Mouse (Mus musculus) brain, embryonic 14.5 days (tissue): ENCODE data around the gene Gm39566.
A peak's percentile ranks its signal among the peaks of the same experiment; 100 is the strongest.

Experiments
- CTCF ChIP-seq: fragments of 200-500 bp; IDR thresholded peaks from 2 replicates; pipeline ENCODE4 v1.5.1; 2012; ENCODE audit warnings: inconsistent platforms, mild to moderate bottlenecking, moderate library complexity, borderline replicate concordance; ENCODE audit not compliant: insufficient read depth, insufficient read length; ENCODE audit errors: extremely low read depth
- POLR2A ChIP-seq: fragments of 200-500 bp; IDR thresholded peaks from 2 replicates; pipeline ENCODE4 v1.6.1; 2012; ENCODE audit warnings: mild to moderate bottlenecking, inconsistent platforms, borderline replicate concordance; ENCODE audit not compliant: poor library complexity, insufficient read depth, insufficient read length, severe bottlenecking; ENCODE audit errors: extremely low read depth

GRCm38 (mm10) chr11:69766126-69766609 is 48.9 kb downstream of the Gm39566 start:
- no peak for TF ChIP-seq CTCF
- 0 out of 2 replicates have a peak, but pooled peaks have one; percentile 9 for TF ChIP-seq POLR2A
